Mouse (Mus musculus): ENCODE results near the gene Slc9a1. TPM values are rescaled to one million over a fixed set of nuclear protein-coding genes. Genes with fewer than 3 reads are reported as not detected.

Gene Slc9a1
- polyA plus RNA-seq, 1 experiment from 2014 or later = 6.5 TPM

DNA sequence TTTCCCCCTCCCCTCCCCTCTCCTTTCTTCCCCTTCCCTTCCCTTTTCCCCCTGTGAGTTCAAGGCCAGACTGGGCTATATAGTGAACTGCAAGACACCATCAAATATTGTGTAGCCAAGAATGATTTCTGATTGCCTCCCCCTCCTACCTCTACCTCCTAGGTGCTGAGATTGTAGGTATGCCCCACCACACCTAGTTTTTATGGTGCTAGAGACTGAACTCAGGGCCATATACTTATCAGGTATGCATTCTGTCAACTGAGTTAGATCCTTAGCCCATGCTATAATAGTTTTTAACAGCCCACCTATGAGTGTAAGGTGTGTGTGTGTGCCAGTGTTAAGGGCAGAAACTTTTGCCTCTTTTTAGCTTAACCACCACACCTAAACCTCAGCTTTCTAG lies 17.5 kb downstream of the Slc9a1 start:
- H3K4me1 ChIP-seq (ENCODE audit: control insufficient read depth in 2 of 2, insufficient read depth in 2 of 2, low read length in 2 of 2) = peaks cover 28 to 33% of the 10 kb centered on the region in 2 experiments
- H3K27ac ChIP-seq (replicated peaks in 1 of 2; ENCODE audit: control insufficient read depth in 1 of 2, insufficient read depth in 1 of 2, low read depth in 2 of 2, low read length in 2 of 2) = no peak overlapping the region
- H3K4me2 ChIP-seq (ENCODE audit: low read length) = no peak overlapping the region
- no peak for ATAC-seq (ENCODE audit: insufficient number of reproducible peaks, insufficient read depth, low FRiP score, low read depth)
- H3K27me3 ChIP-seq (ENCODE audit: control insufficient read depth, insufficient read depth, low read length) = no peaks in the 10 kb centered on the region
- no peaks in the 10 kb centered on the region for H3K9me3 ChIP-seq (ENCODE audit: control insufficient read depth, low read length)
- no peaks in the 10 kb centered on the region; the same call in 1 of the 2 replicates for H3K36me3 ChIP-seq (ENCODE audit: control insufficient read depth, insufficient read depth, low read length)
- no peak overlapping the region for H3K9ac ChIP-seq (ENCODE audit: low read length)
- no peak overlapping the region for H3K4me3 ChIP-seq (ENCODE audit: control insufficient read depth in 1 of 2, insufficient read depth in 1 of 2, low read depth in 1 of 2, low read length in 2 of 2)

DNA sequence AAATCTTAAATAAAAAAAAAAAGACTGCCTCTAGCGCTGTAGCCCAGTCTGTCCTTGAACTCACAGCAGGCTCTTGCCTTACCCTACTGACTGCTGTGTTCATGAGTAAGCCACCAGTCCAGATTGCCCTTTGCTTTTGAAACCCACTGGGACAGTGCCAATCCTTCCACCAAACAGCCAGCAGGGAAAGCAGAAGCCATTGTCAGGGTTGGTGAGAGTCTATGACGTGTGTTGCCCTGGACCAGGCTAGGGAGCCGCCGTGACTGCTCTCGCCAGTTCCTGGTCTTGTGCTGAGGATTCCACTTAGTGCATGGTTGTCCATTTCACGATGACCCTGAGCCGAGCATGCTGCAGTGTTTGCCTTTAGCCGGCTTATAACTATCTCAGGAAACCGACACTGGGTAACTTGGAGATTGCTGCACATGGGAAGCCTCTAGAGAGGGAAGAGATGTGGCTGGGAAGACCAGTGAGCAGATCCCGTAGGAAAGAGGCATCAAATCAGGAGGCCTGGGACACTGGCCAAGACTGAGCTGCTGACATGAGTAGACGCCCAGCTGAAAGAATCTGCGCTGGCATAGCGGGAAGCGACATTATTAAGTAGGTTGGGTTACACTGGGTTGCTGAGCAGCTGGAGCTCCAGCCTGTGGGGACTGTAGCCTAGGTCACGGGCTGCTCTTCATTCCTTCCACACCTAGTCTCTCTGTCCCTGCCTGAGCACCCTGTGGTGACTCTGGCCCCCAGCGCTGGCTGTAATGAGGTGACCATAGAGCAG lies 19.5 kb downstream of the Slc9a1 start:
- Histone ChIP-seq H3K27me3 (ENCODE audit: control insufficient read depth, insufficient read depth, low read length) (no peaks in the 10 kb centered on the region), H3K27ac (replicated peaks in 1 of 2; ENCODE audit: control insufficient read depth in 1 of 2, insufficient read depth in 1 of 2, low read depth in 2 of 2, low read length in 2 of 2) (peak overlapping the region; percentile 70 to 71), H3K9ac (ENCODE audit: low read length) (no peak overlapping the region), H3K9me3 (ENCODE audit: control insufficient read depth, low read length) (no peaks in the 10 kb centered on the region), H3K4me2 (ENCODE audit: low read length) (peak overlapping the region; percentile 12; the same call in 1 of the 2 replicates), H3K4me1 (ENCODE audit: control insufficient read depth in 2 of 2, insufficient read depth in 2 of 2, low read length in 2 of 2) (peaks cover 28 to 34% of the 10 kb centered on the region in 2 experiments), H3K36me3 (ENCODE audit: control insufficient read depth, insufficient read depth, low read length) (no peaks in the 10 kb centered on the region; the same call in 1 of the 2 replicates), H3K4me3 (ENCODE audit: control insufficient read depth in 1 of 2, insufficient read depth in 1 of 2, low read depth in 1 of 2, low read length in 2 of 2) (no peak overlapping the region)
- 46% methylated on average over 16 of the region's 16 CpGs for WGBS
- ATAC-seq (ENCODE audit: insufficient number of reproducible peaks, insufficient read depth, low FRiP score, low read depth) = peak; percentile 40

DNA sequence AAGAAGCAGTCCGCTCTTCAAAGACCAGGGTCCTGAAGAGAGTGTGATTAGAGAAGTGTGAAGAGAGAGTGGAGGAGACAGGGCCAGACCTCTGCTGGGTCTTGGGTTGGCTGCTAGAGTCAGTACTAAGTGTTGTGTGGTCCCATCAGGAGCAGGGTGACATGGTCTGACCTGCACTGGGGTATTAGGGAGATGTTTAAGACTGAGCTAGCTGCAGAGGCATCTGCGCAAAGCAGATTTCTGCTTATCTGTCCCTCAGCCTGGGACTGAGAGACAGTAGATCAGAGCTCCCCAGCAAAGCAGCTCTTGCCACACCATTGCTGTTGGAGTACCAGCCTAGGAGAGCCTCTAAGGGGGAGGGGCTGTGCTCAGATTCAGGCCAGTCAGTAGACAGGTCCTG lies 20.5 kb downstream of the Slc9a1 start:
- ATAC-seq (ENCODE audit: insufficient number of reproducible peaks, insufficient read depth, low FRiP score, low read depth) = no peak
- H3K27ac ChIP-seq (replicated peaks in 1 of 2; ENCODE audit: control insufficient read depth in 1 of 2, insufficient read depth in 1 of 2, low read depth in 2 of 2, low read length in 2 of 2) = no peak overlapping the region
- H3K27me3 ChIP-seq (ENCODE audit: control insufficient read depth, insufficient read depth, low read length) = no peaks in the 10 kb centered on the region
- no peaks in the 10 kb centered on the region for H3K9me3 ChIP-seq (ENCODE audit: control insufficient read depth, low read length)
- WGBS = 66% methylated on average over 2 of the region's 2 CpGs
- no peak overlapping the region for H3K4me3 ChIP-seq (ENCODE audit: control insufficient read depth in 1 of 2, insufficient read depth in 1 of 2, low read depth in 1 of 2, low read length in 2 of 2)
- H3K9ac ChIP-seq (ENCODE audit: low read length) = no peak overlapping the region
- no peak overlapping the region for H3K4me2 ChIP-seq (ENCODE audit: low read length)
- H3K4me1 ChIP-seq (ENCODE audit: control insufficient read depth in 2 of 2, insufficient read depth in 2 of 2, low read length in 2 of 2) = peaks cover 36 to 45% of the 10 kb centered on the region in 2 experiments
- H3K36me3 ChIP-seq (ENCODE audit: control insufficient read depth, insufficient read depth, low read length) = no peaks in the 10 kb centered on the region

DNA sequence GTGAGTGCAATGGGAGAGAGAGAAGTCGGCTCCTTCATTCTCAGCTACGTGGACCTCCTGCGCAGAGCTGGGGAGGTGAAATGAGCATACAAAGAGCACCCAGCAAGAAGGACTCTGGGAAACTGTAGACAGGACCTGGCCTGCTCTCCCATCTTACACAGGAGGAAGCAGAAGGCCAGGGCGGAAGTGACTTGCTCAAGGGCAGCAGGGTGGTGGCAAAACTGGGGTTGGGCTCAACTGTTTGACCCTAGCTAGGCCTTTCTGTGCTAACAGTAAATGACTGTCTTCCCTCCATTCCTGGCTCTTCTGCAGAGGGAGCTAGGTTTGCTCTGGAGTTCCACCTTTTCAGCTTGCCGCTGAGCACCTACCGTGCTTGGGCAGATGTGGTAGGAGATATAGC lies 21.1 kb downstream of the Slc9a1 start:
- H3K4me1 ChIP-seq (ENCODE audit: control insufficient read depth in 2 of 2, insufficient read depth in 2 of 2, low read length in 2 of 2) = peaks cover 42 to 50% of the 10 kb centered on the region in 2 experiments
- no peak for ATAC-seq (ENCODE audit: insufficient number of reproducible peaks, insufficient read depth, low FRiP score, low read depth)
- 87% methylated on average over 6 of the region's 6 CpGs for WGBS

DNA sequence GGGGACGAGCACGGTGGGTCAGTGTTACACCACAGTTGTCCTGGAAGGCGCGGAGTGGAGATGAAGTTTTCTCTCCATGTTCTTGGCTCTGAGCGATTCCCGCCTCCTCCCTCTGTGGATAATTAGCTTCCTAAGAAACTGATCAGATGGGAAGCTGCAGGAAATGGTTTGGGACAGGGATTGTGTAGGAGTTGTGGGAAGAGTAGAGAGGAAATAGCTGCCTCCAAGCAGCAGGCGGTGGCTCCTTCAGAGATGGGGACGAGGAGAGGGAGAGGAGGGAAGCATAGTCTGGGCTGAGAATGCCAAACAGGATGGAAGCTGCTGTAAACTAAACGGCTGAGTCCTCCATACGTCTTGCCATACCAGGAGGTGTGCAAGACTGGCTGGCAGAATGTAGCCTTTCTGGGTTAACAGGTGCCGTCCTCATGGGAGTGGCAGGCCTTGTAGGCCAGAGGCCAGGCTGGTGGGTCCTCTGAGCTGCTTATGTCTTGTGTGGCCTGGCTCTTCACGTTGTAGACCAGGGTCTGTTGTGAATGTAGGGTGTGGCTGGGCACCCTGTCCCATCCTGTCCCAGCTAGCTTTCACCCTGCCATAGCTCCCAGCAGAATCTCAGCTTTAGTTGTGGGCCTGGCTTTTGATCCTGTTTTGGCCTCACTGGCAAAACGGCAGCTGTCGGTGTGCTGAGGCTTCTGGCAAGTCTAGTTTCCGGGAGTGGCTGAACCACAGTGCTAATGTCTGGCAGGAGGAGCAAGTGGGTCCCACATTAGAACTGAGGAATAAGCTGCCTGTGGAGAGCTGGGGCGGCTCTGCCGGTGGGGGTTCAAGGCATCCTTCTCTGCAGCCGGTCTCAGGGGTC lies 21.9 kb downstream of the Slc9a1 start:
- Histone ChIP-seq H3K36me3 (ENCODE audit: control insufficient read depth, insufficient read depth, low read length) (no peaks in the 10 kb centered on the region), H3K9ac (ENCODE audit: low read length) (peak overlapping the region; percentile 39; the same call in 1 of the 2 replicates), H3K9me3 (ENCODE audit: control insufficient read depth, low read length) (no peaks in the 10 kb centered on the region), H3K4me2 (ENCODE audit: low read length) (no peak overlapping the region), H3K27ac (replicated peaks in 1 of 2; ENCODE audit: control insufficient read depth in 1 of 2, insufficient read depth in 1 of 2, low read depth in 2 of 2, low read length in 2 of 2) (peak overlapping the region; percentile 24 to 62; a peak in 3 of 4 replicates), H3K4me3 (ENCODE audit: control insufficient read depth in 1 of 2, insufficient read depth in 1 of 2, low read depth in 1 of 2, low read length in 2 of 2) (no peak overlapping the region), H3K4me1 (ENCODE audit: control insufficient read depth in 2 of 2, insufficient read depth in 2 of 2, low read length in 2 of 2) (peaks cover 50 to 59% of the 10 kb centered on the region in 2 experiments), H3K27me3 (ENCODE audit: control insufficient read depth, insufficient read depth, low read length) (no peaks in the 10 kb centered on the region)
- 62% methylated on average over 18 of the region's 18 CpGs for WGBS
- no peak; the same call in 1 of the 2 replicates for ATAC-seq (ENCODE audit: insufficient number of reproducible peaks, insufficient read depth, low FRiP score, low read depth)

More for the DNA sequence above, 21.1 kb downstream of the Slc9a1 start:
- no peaks in the 10 kb centered on the region for H3K27me3 ChIP-seq (ENCODE audit: control insufficient read depth, insufficient read depth, low read length)
- 0 out of 4 replicates have a peak overlapping the region, but pooled peaks have one; percentile 6 to 62 for H3K27ac ChIP-seq (replicated peaks in 1 of 2; ENCODE audit: control insufficient read depth in 1 of 2, insufficient read depth in 1 of 2, low read depth in 2 of 2, low read length in 2 of 2)
- no peak overlapping the region for H3K9ac ChIP-seq (ENCODE audit: low read length)
- no peak overlapping the region for H3K4me2 ChIP-seq (ENCODE audit: low read length)
- H3K9me3 ChIP-seq (ENCODE audit: control insufficient read depth, low read length) = no peaks in the 10 kb centered on the region
- H3K4me3 ChIP-seq (ENCODE audit: control insufficient read depth in 1 of 2, insufficient read depth in 1 of 2, low read depth in 1 of 2, low read length in 2 of 2) = no peak overlapping the region
- H3K36me3 ChIP-seq (ENCODE audit: control insufficient read depth, insufficient read depth, low read length) = no peaks in the 10 kb centered on the region

DNA sequence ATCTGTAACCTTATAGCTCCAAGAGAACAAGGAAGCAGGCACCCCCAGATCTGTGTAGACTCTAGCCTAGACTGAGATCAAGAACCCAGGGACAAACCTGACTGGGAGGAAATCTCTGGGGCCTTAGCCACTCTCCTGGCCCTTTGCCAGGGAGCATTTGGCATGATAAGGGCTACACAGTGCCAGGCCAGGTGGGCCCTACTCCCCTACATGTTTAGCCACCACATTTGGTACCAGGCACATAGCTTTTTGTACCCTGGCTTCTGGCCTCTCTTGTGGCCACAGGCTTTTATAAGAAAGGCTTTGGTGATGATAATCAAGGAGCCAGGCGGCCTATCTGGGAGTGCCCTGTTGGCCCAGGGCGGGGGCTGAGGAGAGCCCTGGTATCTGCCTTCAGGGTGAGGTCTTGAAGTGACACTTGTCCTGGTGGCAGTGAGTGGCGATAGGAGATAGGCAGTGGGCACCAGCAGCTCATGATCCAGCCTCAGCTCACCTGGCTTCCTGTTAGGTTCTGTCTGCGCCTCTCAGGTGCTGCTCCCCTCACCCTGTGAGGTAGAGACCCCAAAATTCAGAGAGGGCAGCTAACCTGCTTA lies 25.6 kb downstream of the Slc9a1 start:
- no peak overlapping the region for H3K4me2 ChIP-seq (ENCODE audit: low read length)
- H3K9ac ChIP-seq (ENCODE audit: low read length) = peak overlapping the region; percentile 13; the same call in 1 of the 2 replicates
- peaks cover 67 to 78% of the 10 kb centered on the region in 2 experiments for H3K4me1 ChIP-seq (ENCODE audit: control insufficient read depth in 2 of 2, insufficient read depth in 2 of 2, low read length in 2 of 2)
- no peaks in the 10 kb centered on the region for H3K36me3 ChIP-seq (ENCODE audit: control insufficient read depth, insufficient read depth, low read length)
- no peaks in the 10 kb centered on the region for H3K27me3 ChIP-seq (ENCODE audit: control insufficient read depth, insufficient read depth, low read length)
- no peak overlapping the region for H3K4me3 ChIP-seq (ENCODE audit: control insufficient read depth in 1 of 2, insufficient read depth in 1 of 2, low read depth in 1 of 2, low read length in 2 of 2)
- no peak for ATAC-seq (ENCODE audit: insufficient number of reproducible peaks, insufficient read depth, low FRiP score, low read depth)
- peak overlapping the region in 1 of 2 experiments; percentile 17; a peak in 1 of 4 replicates for H3K27ac ChIP-seq (replicated peaks in 1 of 2; ENCODE audit: control insufficient read depth in 1 of 2, insufficient read depth in 1 of 2, low read depth in 2 of 2, low read length in 2 of 2)
- 78% methylated on average over 4 of the region's 4 CpGs for WGBS
- H3K9me3 ChIP-seq (ENCODE audit: control insufficient read depth, low read length) = no peaks in the 10 kb centered on the region

DNA sequence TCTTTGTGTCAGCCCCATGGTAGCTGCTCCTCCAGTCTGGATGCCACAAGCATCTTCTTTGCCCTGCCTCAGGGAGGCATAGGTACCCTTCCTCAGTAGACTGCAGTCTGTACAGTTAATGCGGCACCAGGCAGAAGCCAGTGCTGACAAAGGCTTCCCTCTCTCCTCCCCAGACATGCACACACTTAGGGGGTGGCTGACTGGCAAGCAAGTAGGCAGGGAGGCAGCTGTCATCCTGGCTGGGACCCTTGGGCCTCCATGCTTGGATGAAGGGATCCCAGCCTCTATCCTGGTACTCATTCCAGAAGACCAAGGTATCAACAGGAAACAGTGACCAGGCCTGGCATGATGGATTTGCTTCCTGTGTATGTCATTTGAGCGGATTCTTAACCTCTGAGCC lies 26.6 kb downstream of the Slc9a1 start:
- no peak overlapping the region for H3K4me2 ChIP-seq (ENCODE audit: low read length)
- ATAC-seq (ENCODE audit: insufficient number of reproducible peaks, insufficient read depth, low FRiP score, low read depth) = no peak
- no peak overlapping the region for H3K4me3 ChIP-seq (ENCODE audit: control insufficient read depth in 1 of 2, insufficient read depth in 1 of 2, low read depth in 1 of 2, low read length in 2 of 2)
- H3K36me3 ChIP-seq (ENCODE audit: control insufficient read depth, insufficient read depth, low read length) = no peaks in the 10 kb centered on the region
- peaks cover 59 to 72% of the 10 kb centered on the region in 2 experiments for H3K4me1 ChIP-seq (ENCODE audit: control insufficient read depth in 2 of 2, insufficient read depth in 2 of 2, low read length in 2 of 2)
- H3K27ac ChIP-seq (replicated peaks in 1 of 2; ENCODE audit: control insufficient read depth in 1 of 2, insufficient read depth in 1 of 2, low read depth in 2 of 2, low read length in 2 of 2) = 0 out of 4 replicates have a peak overlapping the region, but pooled peaks of 1 of the 2 experiments have one; percentile 14
- H3K27me3 ChIP-seq (ENCODE audit: control insufficient read depth, insufficient read depth, low read length) = no peaks in the 10 kb centered on the region
- no peak overlapping the region for H3K9ac ChIP-seq (ENCODE audit: low read length)
- WGBS = 58% methylated on average over 2 of the region's 2 CpGs
- H3K9me3 ChIP-seq (ENCODE audit: control insufficient read depth, low read length) = no peaks in the 10 kb centered on the region
